Mouse (Mus musculus): ENCODE measurements around the gene Arhgef39.
A peak's percentile ranks its signal among the peaks of the same experiment; 100 is the strongest.

- TF ChIP-seq CTCF (IDR thresholded peaks at IDR 0.05; ENCODE audit: low read depth) (peak; percentile 43), EP300 (IDR thresholded peaks at IDR 0.05; ENCODE audit: low read depth) (no peak)
Observed at GRCm38 (mm10) chr4:43477857-43478533, 21.5 kb downstream of the Arhgef39 start.

Data from heart, postnatal 0 days (tissue).